Mouse (Mus musculus) urinary bladder, postnatal 4 days (tissue): Measurements from ENCODE around the gene Fam168b.

ENCODE experiments used
- DNase-seq, 2 experiments: peaks; one replicate each; pipeline ENCODE4 v3.0.0; 2021 to 2022; ENCODE audit warnings: low spot score in 2 of 2

Fam168b gene

GRCm38 (mm10) chr1:34815843-34816242 lies 27.0 kb downstream of the Fam168b start:
- no peak for DNase-seq

DNA sequence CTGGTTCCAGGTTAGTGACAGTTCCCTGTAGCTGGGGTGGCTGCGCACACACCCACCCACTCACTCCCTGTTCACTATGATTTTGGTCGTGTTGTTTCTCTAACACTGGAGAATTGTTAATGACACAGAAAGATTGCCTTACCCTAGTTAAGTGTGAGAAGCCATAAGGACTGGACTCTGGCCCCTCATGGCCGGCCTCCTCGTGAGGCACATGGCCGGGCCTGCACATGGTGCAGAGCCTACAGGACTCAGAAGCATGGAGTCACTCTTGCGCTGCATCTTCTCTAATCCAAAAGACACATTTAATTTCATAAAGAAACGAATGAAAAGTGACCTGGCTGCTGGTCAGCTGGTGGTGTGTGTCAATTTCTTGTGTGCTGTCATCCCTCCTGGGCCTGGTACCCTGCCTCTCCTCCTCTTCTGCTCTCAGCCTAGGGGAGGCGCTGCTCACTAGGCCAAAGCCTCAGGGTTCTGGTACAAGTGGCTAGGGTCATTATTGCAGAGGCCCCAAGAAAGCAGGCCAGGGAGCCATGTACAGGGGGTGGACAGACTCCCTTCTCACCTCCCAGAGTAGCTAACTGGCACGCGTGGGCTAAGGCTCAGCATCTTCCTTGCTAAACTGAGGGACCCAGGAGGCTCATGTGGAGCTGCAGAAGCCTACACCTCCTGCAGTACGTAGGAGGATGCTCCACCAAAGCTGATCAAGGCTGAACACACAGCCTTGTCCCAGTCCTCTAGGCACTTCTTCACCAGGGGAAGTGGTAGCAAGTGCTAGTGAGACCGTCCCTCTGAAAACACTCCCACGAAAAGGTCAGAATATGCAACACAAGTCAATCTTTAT lies 30.2 kb downstream of the Fam168b start:
- no peak for DNase-seq

GRCm38 (mm10) chr1:34811581-34811980 lies 31.3 kb downstream of the Fam168b start:
- no peak for DNase-seq

GRCm38 (mm10) chr1:34811035-34811434 lies 31.8 kb downstream of the Fam168b start:
- DNase-seq: no peak

DNA sequence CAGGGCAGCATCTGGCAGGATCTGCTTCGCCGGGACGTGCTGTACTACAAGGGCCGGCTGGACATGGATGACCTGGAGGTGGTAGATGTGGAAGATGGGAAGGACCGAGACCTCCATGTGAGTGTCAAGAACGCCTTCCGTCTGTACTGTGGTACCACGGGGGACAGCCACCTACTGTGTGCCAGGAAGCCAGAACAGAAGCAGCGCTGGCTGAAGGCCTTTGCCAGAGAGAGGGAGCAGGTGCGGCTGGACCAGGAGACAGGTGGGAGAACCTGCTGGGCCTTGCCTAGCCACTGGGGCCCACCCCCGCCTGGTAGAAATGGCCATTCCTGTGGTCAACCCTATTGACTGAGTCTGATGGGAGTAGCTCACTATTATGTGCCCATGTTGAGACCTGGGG lies 32.6 kb downstream of the Fam168b start:
- no peak for DNase-seq

- no peak for DNase-seq
Measured at GRCm38 (mm10) chr1:34808445-34808844, 34.4 kb downstream of the Fam168b start.

GRCm38 (mm10) chr1:34805931-34806520 lies 36.8 kb downstream of the Fam168b start:
- no peak for DNase-seq

- DNase-seq: no peak
Measured at GRCm38 (mm10) chr1:34804863-34805262, 38.0 kb downstream of the Fam168b start.

DNA sequence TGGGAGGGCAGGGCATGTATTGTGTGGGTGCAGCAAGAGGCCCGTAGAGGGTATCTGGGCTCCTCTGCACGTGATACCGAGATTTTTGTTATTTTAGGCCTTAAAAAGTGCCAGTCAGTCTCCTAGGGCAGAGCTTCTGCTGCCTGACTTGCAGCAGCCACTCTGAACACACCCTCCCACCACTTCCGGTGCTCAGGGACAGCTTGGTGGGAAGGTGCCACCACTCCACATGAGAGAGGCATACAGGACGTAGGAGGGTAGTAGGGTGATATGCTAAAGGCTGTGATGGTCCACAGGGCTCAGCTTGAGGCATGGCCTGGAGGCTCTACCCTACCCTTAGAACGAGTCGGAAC lies 40.6 kb downstream of the Fam168b start:
- DNase-seq: no peak

DNA sequence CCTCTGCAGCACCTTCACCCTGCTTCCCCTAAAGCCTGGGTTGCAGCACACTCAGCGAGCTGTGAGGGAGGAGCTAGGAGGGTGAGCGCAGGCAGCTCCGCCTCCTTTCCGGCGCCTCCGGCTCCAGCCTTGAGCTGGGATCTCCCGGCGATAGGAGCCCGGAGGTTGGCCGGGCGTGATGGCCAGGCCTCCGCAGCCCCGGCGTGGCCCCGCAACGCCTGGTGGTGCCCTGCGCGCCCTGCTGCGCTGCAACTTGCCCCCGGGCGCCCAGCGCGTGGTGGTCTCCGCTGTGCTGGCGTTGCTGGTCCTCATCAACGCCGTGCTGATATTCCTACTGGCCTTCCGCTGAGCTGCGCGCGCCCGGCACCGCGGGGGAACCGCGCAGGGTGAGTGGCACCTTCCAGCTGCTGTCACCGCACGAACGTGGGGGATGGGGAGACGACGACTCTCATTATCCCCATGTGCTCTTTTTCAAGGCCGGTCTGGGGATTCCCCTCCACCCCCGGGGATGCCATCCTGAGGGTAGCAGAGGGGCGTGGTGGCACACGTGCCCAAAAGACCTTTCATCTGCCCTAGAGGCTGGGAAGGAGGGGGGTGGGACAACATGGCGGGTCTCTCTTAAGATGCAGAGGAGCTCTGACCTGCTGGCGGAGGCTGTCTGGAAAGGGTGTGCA lies 41.1 kb downstream of the Fam168b start:
- peak in 1 of 2 experiments; percentile 54 for DNase-seq

- DNase-seq: no peak
Measured at GRCm38 (mm10) chr1:34799140-34799539, 43.7 kb downstream of the Fam168b start.

DNA sequence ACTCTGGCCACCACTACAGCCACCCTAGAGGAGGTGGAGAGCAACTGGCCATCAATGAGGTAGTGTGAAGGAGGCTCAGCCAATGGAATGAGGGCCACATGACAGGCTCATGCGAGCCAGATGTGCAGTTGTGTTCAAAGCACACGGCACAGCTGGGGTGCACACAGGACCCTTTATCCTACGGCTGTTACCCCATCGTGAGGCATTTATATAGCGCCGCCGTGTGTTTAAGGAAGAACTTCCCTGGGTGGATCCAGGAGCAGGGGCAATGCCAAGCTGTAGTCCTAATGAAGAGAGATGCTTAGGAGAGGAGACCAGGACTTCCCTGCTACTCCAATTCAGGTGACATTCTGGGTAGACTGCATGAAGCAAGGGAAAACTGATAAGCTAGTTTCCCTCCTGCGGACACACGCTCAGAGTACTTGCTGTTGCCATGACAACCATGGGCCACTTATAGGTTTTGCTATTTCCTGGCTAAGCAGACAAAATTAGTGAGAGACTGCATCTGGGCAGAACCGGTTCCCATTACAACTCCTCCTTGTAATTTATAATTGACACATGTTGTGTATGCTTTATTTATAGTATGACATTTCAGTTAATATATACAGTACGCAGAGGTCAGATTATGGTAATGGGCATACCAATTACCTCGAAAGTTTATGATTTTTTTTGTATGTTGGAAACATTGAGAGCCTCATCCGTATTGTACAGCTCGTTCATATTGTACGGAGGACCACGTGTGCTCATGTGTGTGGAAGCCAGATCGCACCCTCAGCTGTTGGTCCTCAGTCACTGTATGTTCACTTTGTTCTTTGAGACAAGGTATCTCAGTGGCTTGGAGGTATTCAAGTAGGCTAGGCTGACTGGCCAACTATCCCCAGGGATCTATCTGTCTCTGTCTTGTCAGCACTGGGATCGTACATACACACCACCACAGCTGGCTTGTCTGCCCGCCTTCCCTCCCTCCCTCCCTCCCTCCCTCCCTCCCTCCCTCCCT lies 49.3 kb downstream of the Fam168b start:
- DNase-seq: no peak

GRCm38 (mm10) chr1:34783538-34784161 lies 59.2 kb downstream of the Fam168b start:
- no peak for DNase-seq

DNA sequence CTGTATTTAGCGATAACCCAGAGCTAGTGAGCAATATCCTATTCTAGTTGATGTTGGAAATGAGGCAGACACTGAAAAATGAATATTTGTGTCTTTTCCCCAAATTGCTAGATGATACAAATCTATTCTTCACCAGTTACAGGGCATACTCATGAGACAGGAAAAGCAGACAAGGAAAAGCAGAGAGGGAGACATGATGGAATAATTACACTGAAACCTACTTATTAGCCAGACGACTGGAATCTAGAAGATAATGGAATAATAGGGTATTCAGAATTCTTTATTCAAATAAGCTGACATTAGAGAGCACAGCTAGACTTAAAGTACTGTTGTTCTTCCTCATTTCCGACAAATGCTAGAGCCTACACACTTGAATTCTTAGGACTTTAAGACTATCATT lies 67.0 kb downstream of the Fam168b start:
- DNase-seq: no peak

- no peak for DNase-seq
Measured at GRCm38 (mm10) chr1:34768875-34769274, 74.0 kb downstream of the Fam168b start.

- no peak for DNase-seq
Measured at GRCm38 (mm10) chr1:34767851-34768250, 75.0 kb downstream of the Fam168b start.

DNA sequence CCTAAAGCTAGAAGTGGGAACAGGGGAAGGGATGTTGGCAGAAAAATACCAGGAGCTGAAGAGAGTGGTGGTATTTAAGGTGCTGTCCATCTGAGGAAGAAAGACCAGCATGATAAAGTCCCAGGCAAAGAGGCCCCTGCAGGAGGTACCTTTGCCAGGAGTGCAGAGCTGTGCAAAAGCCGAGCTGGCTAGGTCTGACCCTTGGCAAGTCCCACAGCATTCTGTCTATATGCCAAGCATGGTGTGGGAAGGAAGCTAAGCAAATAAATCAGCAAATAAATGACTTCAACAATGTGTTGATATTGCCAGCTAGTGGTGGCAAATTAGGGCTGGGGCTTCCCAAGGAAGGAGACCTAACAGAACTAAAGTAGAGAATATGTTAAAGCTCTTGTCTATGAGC lies 76.0 kb downstream of the Fam168b start:
- no peak for DNase-seq
